In the genomic region with DNA sequence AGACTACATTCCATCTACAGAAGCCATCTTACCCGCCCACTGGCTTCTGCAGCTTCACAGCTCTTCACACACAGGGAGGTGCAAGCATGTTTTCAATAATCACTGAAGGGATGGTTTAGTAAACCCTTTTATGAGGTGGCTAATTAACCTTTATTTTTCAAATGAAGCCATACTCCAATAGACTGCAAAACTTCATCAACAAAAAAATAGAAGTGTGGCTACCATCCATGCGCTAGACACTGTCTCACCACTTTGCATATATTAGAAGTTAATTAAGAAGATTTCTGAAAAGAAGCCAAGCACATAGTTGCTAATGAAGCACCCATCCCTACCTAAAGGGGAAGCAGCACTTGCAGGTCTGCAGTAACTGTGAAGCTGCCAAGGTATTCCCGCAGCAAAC, we compare ENCODE assay signal across 16 mouse cellular contexts.
"Had no signal": no experiment of that assay in that cellular context is flagged by ENCODE, and none has a peak within 500 bp of the region (broad histone marks: within the 10 kb centered on the region; RNA-seq: fewer than 3 reads in every experiment).

No protein-coding gene starts in this region.

- H3K4me2 ChIP-seq: lung, embryonic 15.5 days; midbrain, embryonic 11.5 days; midbrain, embryonic 13.5 days; midbrain, embryonic 15.5 days; neural tube, embryonic 12.5 days; stomach, embryonic 15.5 days had no signal

- DNase-seq: lung, postnatal 14 days; lung, postnatal 36 days; right cerebral cortex, postnatal 14 days; thymus, adult 2 months; thymus, postnatal 25 days; thymus, postnatal 4 days had no signal

- H3K27ac ChIP-seq: lung, embryonic 15.5 days; macrophage; midbrain, embryonic 13.5 days; midbrain, embryonic 15.5 days; neural tube, embryonic 12.5 days; stomach, embryonic 15.5 days; stomach, postnatal 0 days had no signal

- H3K4me1 ChIP-seq: lung, embryonic 15.5 days; megakaryocyte, embryonic 14.5 days; stomach, embryonic 15.5 days had no signal

- H3K27me3 ChIP-seq: lung, embryonic 15.5 days; megakaryocyte, embryonic 14.5 days; midbrain, embryonic 13.5 days; midbrain, embryonic 15.5 days; neural tube, embryonic 12.5 days; stomach, embryonic 15.5 days had no signal

- H3K9me3 ChIP-seq: lung, embryonic 15.5 days; megakaryocyte, embryonic 14.5 days; midbrain, embryonic 13.5 days; stomach, embryonic 15.5 days had no signal

- H3K9ac ChIP-seq: lung, embryonic 15.5 days; midbrain, embryonic 13.5 days; midbrain, embryonic 15.5 days; neural tube, embryonic 12.5 days; stomach, embryonic 15.5 days had no signal

- H3K36me3 ChIP-seq: lung, embryonic 15.5 days; midbrain, embryonic 13.5 days; midbrain, embryonic 15.5 days; neural tube, embryonic 12.5 days; stomach, embryonic 15.5 days had no signal

- ATAC-seq: lung, postnatal 0 days; midbrain, embryonic 13.5 days; midbrain, embryonic 15.5 days had no signal

- H3K4me3 ChIP-seq: lung, embryonic 15.5 days; megakaryocyte, embryonic 14.5 days; midbrain, embryonic 13.5 days; midbrain, embryonic 15.5 days; neural tube, embryonic 12.5 days; stomach, embryonic 15.5 days had no signal
